Mouse (Mus musculus): ENCODE measurements around the gene Hcn4. TPM values are rescaled to one million over a fixed set of nuclear protein-coding genes. Genes with fewer than 3 reads are reported as not detected.

Hcn4 gene
- 1 to 10 TPM; 2.1 to 2.9 TPM for total RNA-seq (2021)
- long read RNA-seq, experiment 1 = 0 reads
- long read RNA-seq, experiment 2 = 0 reads

DNA sequence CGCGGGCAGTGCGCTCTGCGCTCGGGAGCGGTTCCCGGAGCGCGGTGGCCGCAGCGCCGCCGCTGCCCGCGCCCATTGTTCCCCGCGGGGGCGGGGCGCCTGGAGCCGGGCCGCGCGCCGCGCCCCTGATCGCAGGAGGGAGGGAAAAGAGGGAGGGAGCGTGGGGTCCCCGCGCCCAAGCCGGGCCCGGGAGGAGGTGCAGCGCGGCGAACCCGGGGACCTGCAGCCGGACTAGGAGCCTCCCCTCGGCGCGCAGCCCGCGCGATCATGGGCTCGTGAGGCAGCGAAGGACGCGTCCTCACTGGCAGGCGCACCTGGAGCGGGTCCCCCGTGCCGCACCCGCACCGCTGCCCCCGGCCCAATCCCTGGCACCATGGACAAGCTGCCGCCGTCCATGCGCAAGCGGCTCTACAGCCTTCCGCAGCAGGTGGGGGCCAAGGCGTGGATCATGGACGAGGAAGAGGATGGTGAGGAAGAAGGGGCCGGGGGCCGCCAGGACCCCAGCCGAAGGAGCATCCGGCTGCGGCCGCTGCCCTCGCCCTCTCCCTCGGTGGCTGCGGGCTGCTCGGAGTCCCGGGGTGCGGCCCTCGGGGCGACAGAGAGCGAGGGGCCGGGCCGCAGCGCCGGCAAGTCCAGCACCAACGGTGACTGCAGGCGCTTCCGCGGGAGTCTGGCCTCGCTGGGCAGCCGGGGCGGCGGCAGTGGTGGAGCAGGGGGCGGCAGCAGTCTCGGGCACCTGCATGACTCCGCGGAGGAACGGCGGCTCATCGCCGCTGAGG lies at the start of gene Hcn4:
Gene Hcn4 (plus strand): TSS at position 274 of the 779 bp plus-strand sequence.
- DNase-seq (ENCODE audit: low spot score in 2 of 2) = no peak

DNA sequence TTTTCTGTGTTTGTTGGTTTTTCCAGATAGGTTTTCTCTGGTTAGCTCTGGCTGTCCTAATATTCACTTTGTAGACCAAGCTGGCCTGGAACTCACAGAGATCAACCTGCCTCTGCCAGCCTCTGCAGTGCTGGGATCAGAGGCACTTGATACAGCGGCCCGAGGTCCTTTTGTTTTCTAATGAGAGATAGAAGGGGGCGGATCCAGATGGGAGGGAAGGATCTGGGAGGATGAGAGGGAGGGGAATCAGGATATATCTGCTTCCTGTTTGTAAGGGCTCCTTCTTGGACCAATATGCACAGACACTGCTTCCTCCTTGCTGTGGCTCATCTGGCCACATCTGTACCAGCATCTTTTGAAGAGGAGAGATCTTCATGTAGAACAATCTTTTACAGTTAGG lies 48.5 kb upstream of the Hcn4 start:
- no peak for DNase-seq (ENCODE audit: low spot score in 2 of 2)

DNA sequence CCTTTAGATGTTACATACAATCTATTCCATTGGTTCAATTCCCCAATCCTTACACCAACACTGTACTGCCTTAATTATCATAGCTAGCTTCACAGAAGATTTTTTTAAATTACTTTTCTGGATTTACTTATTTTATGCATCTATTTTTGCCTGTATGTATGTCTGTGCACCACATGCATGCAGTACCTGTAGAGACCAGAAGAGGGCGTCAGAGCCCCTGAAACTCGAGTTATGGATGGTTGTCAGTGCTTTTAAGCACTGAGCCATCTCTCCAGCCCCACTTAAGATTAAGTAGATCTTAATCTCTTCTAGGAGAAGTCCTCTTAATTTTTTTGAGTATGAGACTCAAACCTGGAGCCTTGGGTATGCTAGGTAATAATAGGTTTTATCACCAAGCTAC lies 47.8 kb upstream of the Hcn4 start:
- DNase-seq (ENCODE audit: low spot score in 2 of 2) = no peak

DNA sequence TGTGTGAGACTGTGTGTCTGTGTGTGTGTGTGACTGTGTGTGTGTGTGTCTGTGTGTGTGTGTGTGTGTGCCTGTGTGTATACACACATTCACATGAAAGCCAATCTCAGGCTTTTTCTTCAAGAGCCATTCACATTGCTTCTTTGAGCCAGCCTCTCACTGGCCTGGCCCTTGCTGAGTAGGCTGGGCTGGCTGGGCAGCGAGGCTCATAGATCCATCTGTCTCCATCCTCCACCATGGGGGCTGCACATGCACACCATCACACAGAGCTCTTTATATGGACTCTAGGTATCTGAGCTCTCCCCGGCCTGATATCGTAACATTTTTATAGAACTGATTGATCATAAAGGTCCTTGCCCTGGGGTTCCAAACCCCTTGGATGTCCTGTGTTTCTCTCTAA lies 33.7 kb upstream of the Hcn4 start:
- DNase-seq (ENCODE audit: low spot score in 2 of 2) = no peak

DNA sequence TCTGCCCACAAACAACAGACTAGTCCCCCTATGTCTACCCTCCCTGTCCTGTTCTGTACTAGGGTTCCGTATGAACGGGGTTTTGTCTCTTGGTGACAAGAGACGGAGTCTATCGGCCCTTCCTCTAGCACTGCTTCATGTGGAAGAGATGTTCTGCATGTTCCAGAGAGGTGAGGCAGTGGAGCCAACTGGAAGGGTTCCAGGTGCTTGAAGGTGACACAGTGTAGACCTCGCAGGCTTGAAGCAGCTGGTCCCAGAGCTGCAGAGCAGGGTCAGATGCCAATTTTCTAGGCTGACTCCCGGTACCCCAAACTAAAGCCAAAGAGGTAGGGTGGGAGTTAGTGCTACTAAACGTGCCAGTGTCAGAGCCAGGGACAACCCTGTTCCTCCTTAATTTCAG lies 25.1 kb upstream of the Hcn4 start:
- DNase-seq (ENCODE audit: low spot score in 2 of 2) = no peak

DNA sequence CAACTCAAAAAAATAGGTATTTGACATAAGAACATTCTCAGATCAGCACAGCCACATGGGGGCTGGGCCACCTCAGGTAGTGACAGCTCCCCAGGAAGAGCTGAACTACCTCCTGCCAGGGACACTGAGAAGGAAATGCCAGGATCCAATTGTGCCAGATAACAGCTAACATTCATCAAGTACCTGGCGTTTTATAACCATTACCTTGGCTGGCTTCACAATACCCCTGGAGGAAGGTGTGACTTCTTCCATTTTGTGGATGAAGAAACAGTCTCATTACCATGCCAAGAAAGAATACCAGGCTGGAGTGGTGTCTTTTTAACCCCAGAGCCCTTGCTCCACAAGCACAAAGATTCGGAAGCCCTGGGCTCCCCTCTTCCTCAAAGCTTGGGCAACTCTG lies 21.8 kb upstream of the Hcn4 start:
- DNase-seq (ENCODE audit: low spot score in 2 of 2) = no peak

DNA sequence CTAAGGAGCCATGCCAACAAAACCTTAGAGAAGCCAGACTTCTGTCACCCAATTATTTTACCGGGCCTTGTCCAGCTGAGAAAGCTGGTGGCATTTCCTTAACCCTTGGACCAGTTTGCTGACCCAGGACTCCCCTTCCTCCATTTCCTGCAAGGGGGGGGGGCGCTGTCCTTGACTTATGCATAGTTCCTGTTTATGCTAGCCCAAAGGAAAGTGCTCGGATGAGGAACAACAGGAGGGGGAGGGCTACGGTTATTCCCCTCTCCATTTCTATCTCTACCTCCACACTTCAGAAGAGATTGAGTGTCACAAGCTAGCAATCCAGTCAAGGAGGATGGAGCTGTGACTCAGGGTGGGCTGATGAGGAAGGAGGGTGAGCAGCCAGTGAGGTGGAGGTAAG lies 20.9 kb upstream of the Hcn4 start:
- no peak for DNase-seq (ENCODE audit: low spot score in 2 of 2)

DNA sequence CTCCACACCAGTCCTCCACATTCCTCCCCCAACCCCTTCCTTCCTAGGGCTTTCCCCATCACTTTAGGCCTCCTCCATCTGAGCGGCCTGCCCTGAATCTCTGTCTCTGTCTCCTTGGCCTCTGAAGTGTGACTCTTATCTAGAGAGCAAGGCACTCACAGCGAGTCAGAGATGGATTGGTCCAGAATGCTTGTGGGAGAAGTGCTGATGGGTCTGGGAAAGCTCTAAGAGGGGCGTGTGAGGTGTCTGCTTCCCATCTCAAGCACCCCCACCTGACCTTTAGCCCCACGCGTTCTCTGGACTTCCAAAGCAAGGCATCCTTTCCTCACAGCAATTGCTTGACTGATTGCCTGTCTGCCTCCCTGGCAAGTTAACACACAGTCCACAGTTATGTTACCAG lies 20.4 kb upstream of the Hcn4 start:
- no peak for DNase-seq (ENCODE audit: low spot score in 2 of 2)

DNA sequence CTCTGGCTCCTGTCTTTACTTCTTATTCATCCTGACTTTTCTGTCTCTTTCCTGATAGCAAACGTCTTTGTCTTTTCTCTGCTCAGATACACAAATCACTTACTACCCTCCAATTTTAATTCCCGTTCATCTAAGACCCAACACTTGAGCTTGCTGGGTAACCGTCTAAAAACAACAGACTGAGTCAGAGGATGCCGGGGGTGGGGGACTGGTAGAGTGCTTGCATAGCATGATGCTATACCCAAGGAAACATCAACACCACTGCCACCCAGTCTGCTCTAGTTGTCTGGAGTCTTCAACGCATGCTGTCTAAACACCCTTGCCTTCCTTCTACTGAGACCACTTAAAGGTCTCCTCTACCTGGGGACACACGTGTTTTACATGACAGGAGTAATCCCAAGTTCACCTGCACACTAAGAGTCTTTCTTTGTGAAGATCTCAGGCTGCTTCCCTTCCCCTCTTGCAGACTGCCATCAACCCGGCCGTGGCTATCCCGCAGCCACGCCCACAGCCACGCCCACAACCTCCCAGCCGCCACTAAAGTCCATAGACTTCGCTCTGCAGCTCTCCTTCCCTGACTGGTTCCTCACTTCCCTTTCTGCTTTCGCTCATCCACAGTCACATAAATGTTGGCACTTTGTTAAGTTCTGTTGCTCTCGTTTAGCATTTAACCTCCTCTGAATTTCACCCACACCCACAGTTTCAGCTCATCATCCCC lies 17.5 kb upstream of the Hcn4 start:
- no peak for DNase-seq (ENCODE audit: low spot score in 2 of 2)

DNA sequence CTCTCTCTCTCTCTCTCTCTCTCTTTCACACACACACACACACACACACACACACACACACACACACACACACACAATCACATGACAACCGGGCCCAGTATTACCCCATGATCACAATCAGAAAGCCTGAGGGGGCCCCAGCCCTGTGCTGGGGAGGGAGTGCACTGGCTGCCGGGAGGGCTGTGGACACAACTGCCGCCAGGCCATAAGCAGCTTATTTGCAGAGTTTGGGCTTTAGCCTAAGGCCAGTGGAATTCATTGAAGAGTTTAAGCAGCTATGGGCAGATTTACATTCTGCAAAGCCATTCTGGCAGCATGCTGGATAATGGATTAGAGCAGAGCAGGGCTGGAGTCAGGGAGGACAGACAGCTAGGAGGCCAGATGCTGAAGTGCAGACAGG lies 12.0 kb upstream of the Hcn4 start:
- no peak for DNase-seq (ENCODE audit: low spot score in 2 of 2)

DNA sequence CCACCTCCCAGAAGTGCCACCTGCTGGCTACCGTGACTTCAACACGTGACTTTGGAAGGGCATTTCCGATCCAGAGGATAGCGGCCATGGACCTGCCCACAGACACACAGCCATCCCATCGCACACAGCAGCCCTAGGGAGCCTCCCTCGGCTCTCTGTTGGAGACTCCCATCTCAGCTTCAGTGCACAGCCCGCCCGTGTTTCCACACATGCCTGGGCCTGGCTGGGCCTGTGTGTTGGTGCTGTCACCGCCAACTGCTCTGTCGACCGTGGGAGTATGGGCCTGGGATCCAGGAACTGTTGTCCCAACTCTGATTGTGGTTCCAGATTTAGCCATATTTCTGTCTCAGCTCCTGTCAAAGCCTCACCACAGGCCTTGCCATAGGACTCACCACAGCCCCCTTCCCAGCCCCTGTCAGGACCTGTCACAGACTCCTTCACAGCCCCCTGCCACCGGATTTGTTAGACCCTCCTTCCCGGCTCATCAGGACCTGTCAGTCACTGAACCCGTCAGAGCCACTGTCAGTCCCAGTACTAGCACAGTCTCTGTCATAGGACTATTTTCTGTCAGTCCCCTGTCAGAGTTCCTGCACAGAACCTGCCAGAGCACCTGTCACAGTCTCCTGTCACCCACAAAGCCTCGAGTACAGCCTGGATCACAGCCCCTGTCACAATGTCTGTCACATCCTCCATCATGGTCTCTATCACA lies 7.5 kb upstream of the Hcn4 start:
- DNase-seq (ENCODE audit: low spot score in 2 of 2) = no peak

DNA sequence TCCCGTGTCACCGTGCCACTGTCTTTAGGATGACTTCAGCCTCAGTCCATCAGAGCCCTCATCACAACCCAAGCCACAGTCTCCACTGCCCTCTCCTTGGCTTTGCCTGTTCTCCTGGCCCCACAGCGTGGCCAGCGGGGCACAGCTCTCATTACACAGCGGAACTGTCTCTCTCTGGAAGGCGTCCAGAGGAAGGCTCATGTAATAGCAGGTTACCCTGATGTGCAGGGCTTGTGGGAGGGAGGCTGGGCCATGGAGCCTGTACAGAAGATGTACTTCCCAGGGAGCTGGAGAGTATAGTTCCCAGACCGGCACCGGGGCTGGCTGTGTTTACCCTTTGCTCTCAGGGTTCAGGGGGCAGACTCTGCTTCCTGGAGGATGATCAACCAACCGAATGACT lies 6.8 kb upstream of the Hcn4 start:
- no peak for DNase-seq (ENCODE audit: low spot score in 2 of 2)

DNA sequence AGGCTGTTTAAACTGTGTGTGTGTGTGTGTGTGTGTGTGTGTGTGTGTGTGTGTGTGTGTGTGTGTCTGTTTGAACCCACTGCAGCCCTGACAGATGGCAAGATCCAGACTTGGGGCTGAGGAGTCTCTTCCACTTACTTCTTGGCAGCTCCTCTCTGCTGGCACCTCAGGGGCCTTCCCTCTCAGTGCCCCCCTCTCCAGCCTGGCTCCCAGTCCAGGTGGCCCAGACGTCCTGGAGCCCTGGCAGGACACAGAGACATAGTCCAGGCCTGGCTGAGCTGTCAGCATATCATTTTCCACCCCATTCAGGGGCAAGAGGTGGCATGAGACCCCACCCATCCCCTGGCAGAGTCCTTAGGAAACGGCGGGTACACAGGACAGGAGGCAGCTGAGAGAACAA lies 5.5 kb upstream of the Hcn4 start:
- no peak for DNase-seq (ENCODE audit: low spot score in 2 of 2)

DNA sequence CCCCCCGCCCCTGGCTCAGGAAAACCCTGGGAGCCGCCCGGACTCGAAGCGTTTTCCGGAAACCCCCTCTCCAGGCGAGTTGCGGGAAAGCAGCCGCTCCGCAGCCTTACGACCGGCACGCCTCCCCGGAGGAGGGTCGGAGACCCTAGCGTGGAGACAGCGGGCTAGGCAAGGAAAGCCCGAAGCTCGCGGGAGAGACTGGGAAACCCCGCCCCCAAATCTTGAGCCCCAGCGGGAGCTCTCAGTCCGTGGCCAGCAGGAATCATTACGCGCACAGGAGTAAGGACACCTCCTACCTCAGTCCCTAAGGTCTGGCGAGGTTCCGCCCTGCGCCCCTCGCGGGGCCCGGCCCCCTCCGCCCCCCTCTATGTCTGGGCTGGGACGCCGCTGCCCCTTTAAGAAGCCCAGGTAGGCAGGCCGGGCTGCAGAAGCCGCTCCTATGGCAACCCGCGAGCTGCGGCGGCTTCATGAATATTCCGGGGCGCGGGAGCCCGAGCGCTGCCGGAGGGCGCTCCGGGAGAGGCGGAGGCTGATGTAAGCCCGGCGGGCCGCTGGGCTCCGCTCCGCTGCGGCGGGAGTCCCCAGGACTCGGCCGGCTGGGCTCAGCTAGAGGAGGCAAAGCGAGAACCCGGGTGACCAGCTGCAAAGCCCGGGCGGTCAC lies 651 bp upstream of the Hcn4 start:
- no peak for DNase-seq (ENCODE audit: low spot score in 2 of 2)

DNA sequence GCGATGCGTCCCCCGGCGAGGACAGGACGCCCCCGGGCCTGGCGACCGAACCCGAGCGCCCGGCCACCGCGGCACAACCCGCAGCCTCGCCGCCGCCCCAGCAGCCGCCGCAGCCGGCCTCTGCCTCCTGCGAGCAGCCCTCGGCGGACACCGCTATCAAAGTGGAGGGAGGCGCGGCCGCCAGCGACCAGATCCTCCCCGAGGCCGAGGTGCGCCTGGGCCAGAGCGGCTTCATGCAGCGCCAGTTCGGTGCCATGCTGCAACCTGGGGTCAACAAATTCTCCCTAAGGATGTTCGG lies 655 bp downstream of the Hcn4 start:
- no peak for DNase-seq (ENCODE audit: low spot score in 2 of 2)

DNA sequence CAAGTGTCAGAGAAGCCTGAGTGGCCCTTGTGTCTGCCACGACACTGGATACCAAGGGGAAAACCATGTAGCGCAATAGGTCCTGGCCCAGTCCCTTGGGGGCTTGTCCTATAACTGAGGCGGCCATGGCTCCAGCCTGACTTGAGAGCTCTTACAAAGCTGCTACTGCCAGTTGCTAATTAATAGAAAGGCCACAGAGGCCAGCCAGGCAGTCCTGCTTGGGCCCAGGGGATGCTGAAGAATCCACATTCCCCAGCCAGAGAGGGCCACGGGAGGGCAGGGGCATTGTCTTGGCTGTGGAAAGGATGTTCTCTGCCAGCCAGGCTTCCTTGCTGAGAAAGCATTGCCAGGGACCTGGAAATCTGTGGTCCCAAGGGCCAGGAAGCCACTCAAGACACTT lies 6.4 kb downstream of the Hcn4 start:
- no peak for DNase-seq (ENCODE audit: low spot score in 2 of 2)

DNA sequence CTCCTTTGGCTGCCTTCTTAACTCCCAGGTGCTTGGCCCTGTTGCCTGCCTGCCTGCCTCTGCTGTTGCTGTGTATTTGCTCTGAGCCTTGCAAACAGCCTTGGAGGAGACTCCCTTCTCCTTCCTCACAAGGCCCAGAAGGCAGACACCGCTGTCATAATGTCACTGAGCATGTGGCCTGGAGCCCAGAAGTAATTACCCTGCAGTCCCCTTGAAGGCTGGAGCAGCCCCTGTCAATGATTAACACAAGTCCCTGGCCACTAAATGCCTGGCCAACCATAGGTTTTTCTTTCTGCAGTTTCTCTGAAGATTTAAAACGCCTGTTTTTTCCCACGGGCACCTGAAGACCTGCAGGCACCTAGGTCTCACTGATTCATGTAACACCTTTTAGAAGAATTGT lies 9.7 kb downstream of the Hcn4 start:
- DNase-seq (ENCODE audit: low spot score in 2 of 2) = no peak

DNA sequence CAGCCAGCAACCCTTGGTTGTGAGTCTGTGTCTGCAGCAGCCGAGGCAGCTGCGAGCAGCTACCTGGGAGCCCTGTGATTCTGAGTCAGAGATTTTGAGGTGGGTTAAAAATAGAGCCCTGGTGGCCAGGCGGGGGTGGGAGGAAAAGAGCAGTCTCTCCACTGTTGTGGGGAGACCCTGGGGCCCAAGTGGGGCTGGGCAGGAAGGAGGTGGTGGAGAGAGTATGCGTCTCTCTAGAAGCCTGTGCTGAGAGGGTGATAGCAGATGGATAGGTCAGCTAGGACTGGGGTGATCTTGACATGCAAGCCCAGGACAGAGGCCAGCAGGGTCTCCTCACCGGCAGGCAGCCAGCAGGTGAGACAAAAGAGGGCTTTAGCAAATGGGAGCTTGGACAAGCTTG lies 14.0 kb downstream of the Hcn4 start:
- DNase-seq (ENCODE audit: low spot score in 2 of 2) = no peak

DNA sequence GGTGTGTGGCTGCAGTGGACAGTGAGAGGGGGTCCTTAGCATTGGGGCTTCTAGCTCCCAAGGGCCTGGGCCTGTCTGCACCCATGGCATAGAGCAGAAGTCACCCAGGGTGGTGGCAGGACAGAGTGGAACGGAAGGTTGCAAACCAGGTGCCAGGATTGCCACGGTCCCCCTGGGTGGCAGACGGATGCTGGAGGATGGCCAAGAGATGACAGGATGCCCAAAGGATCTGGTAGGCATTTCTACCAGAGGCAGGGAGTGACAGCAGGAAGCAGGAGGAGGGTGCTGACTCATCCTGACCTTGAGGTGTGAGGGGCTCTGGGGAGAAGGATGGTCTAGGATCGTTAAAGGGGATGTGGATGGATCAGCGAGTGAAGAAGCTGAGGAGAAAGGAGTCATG lies 15.3 kb downstream of the Hcn4 start:
- no peak for DNase-seq (ENCODE audit: low spot score in 2 of 2)

DNA sequence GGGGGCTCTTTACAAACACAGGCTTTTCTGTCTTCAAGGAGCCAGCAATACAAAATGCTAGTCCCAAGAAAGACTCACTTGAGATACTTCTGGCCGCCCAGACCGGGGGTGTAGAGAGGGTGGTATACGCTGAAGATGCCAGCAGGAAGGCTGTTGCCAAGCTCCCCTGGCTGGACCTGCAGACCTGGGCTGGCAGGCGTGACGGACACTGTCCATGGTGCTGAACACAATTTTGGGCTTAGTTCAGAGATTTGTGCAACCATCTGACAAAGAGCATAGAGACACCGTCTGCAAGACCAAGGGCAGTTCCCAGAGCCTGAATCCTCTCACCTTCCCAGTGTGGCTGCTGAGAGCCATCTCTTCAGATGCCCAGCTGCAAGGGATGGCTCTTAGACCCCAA lies 18.4 kb downstream of the Hcn4 start:
- peak; percentile 41 to 49 for DNase-seq (ENCODE audit: low spot score in 2 of 2)

DNA sequence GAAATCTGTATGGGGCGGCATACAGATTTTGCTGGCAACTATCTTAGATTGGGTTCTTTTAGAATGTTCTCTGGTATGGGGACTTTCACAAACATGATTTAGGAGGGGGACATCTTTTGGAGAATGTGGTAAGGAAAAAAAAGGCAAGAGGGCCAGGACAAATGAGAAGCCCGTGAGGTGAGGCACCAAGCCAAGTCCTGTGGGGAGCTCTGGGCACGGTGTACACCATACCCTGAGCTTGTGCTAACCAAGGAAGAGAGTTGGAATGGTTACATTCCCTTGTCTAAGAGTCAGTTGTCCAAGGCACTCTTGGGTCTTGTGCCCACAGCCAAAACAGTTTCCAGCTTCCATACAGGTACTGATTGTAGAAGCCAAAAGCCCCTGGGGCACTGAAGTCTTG lies 21.4 kb downstream of the Hcn4 start:
- DNase-seq (ENCODE audit: low spot score in 2 of 2) = no peak

DNA sequence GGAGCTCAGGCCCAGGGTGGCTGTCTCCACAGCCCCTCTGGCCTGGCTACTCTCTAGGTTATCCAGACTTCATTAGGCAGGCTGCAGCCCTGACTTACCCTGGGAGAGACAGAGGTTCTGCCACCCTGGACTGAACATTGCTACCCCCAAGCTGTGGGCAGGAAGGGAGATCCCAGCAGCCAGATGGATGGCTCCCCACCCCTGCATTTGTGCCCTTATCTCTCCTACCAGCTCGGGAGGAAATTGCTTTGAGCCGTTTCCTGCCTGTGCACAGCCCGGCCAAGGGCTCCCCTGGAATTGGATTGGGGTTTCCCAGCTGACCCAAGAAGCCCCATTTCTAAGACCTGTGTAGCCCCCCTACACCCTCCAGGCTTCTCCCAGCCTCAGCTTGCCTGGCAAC lies 23.8 kb downstream of the Hcn4 start:
- DNase-seq (ENCODE audit: low spot score in 2 of 2) = no peak

All from adrenal gland, postnatal 4 days (tissue).